Mouse (Mus musculus) ovary, adult 18-20 months (tissue): ENCODE measurements around the gene Olfr1425.
"Not testable (repeated sequence)": the region's sequence is repeated elsewhere in the genome, so short reads cannot be mapped to it uniquely, and the experiment has no call there.

ENCODE experiments used
- DNase-seq: peaks from one replicate; pipeline ENCODE4 v3.0.0; 2022; ENCODE audit warnings: low spot score, mixed read lengths

Olfr1425 gene

GRCm38 (mm10) chr19:12077631-12078030, at the start of gene Olfr1425:
Gene Olfr1425 (minus strand): TSS chr19:12077731.
- DNase-seq = not testable (repeated sequence)

GRCm38 (mm10) chr19:12123103-12123502, 45.6 kb upstream of the Olfr1425 start, which contains the start of gene Olfr76:
Gene Olfr76 (minus strand): TSS chr19:12123203.
- DNase-seq = no peak

GRCm38 (mm10) chr19:12116464-12116863, 38.9 kb upstream of the Olfr1425 start:
- DNase-seq = no peak

DNA sequence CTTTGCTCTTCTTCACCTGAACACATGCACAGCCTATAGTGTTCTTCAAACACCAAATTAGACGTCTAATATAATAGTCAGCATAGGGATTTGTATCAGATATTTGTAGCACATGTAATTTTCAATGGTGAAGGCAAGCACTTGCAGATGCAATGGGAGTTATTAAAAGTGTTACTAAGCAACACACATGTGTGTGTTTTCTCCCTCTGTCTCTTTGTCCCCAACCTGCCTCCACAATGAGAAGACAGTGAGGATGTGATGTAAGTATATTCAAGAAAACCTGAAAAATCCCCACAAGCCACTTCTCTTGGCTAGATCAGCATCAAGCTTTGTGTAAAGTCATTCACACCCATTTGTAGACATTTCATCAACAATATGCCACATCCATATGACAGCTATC, 38.3 kb upstream of the Olfr1425 start, which contains the start of gene Olfr1428:
TSS of gene Olfr1428 (minus strand) at position 101 of the 400 bp plus-strand sequence.
- DNase-seq = no peak

DNA sequence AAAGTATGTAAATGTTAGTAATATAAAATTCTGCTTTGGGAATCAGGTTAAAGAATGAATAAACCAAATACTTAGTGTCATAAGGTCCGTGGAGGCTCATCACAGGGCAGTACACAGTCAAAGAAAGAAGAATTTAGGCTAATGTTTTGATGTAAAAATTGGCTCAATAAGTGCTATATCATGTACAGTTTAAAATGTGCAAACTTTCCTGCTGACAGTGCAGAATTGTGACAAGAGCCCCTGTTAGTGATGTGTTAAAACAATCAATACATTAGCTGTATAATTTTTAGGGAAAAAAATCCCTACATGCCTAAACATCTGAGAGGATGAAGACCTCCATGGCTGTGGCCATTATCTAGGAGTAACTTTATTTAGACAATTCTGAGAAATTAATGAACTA, 36.3 kb upstream of the Olfr1425 start:
- DNase-seq = no peak

DNA sequence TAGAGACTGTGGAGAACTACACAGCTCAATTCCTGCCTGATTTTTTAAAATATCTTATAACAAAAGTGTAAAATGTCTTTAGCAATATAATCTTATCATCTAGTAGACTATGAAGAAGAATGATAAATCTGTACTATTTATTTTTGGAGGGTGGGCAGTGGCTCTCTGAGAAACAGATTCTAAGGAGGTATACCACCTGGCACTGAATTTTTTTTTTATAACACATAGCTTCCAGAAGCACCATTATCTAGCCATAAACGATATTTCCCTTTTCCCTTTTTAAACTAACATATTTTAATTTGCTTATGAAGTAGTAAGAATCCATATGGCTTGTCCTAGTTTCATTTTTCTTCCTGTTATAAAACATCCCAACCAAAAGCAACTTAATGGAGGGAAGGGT, 27.0 kb upstream of the Olfr1425 start:
- DNase-seq = no peak

DNA sequence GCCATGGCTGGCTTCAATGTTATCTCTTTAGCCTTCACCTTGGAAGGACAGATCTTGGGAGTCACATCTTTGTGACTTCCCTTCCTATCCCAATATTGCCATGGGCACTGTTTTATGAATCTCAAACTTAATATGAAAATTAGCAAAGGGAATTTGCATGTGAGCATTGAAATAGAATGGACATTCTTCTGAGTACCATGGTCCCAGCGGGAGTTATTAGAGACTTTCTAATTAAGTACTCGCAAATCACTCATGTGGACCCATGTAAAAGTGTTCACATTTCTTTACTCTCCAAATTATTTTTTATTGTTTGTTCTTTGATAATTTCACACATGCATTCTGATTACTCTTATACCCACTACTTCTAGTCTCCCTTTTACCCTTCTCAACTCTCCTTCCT, 25.7 kb upstream of the Olfr1425 start, which contains the start of gene Olfr1427:
TSS of gene Olfr1427 (minus strand) at position 101 of the 400 bp plus-strand sequence.
- no peak for DNase-seq

DNA sequence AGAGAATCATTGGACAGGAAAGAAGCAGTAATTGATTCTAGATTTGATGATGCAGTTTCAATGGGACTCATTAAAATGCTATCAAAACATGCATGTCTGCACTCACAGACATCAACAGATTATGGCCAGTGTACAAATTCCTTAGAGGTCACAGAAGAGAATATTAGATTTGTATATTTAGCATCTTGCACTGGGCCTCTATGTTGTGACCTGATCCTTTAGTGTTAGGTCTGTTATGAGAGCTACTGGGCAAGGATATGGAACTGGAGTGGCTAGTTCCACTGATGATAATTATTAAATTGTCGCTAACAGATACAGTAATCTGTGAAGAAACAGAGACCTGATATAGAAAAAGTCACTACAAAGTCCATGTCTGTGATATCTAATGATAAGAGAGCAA, 14.4 kb upstream of the Olfr1425 start, which contains the start of gene Olfr1426:
TSS of gene Olfr1426 (minus strand) at position 101 of the 400 bp plus-strand sequence.
- DNase-seq = no peak

DNA sequence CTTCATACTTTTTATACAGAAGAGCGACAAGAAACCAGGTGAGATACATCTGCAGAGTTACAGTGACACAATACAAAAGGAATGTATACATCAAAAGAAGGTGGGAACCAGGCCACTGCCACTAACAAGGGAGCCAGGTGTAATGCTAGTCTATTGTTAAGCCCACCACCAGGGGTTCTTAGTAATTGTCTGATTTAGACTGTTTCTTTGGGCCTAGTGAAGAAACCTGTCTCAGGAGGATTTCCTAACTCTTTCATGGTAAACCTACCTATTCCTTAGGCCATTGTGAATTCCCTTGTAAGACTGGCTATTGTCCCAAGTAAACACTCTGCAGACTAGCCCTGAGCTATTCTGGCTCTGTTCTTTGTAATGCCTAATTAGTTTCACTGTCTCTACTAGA, 8.0 kb downstream of the Olfr1425 start:
- DNase-seq = not testable (repeated sequence)

DNA sequence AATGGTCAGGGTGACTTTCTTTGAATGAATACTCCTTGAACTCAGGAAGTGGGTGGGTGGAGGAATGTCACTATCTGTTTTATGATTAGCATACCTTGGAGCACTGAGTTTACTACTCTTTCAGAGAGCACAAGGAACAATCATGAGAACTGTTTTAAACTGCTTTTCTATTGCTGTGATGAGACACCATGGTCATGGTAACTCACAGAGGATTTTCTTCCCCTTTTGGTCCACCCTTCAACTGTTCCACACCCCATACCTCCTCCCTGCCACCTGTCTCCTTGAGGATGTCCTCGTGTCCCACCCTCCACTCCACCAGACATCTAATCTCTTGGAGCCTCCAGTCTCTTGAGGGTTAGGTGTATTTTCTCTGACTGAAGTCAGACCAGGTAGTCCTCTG, 9.7 kb downstream of the Olfr1425 start:
- not testable (repeated sequence) for DNase-seq

DNA sequence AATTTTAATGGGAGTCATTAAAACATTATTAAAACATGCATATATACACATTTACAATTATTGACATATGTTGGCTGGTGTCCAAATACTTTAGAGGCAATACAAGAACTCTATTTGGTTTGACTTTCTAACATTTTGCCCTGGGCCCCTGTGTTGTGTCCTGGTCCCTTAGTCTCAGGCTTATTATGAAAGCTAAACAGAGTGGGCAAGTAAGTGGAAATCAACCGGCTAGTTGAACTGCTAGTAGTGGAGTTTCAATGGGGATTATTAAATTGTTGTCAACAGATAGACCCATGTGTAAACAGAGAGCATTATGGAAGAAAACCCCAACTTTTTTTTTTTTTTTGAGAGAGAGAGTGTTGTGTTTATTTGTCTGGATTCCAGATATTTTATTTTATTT, 14.9 kb downstream of the Olfr1425 start, which contains the start of gene Olfr1424:
TSS of gene Olfr1424 (minus strand) at position 101 of the 400 bp plus-strand sequence.
- DNase-seq = not testable (repeated sequence)

DNA sequence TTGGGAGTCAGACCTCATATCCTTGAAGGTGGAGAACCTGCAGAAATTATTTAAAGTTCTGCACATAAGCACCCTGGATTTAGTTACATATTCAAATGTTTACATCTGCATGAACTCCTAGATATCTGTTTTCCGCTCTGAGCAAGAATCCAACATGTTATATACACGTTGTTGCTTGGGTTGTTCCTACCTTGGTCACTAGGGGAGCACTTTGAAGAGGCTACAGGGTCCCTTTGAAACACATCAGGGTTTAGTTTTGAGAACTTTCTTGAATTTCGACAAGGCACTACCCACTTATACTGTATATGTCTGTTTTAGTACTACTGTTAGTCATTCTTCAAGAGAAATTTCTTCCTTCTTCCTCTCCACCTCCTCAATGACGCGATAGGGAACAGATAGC, 34.4 kb downstream of the Olfr1425 start:
- no peak for DNase-seq

- no peak for DNase-seq
These were observed 36.3 kb downstream of the Olfr1425 start, which contains the start of gene Olfr1423 for GRCm38 (mm10) chr19:12041217-12041616. Gene Olfr1423 (minus strand): TSS chr19:12041317.

- no peak for DNase-seq
These were observed 39.8 kb downstream of the Olfr1425 start for GRCm38 (mm10) chr19:12037727-12038126.

GRCm38 (mm10) chr19:12026606-12027005, 50.9 kb downstream of the Olfr1425 start:
- DNase-seq = no peak

GRCm38 (mm10) chr19:12025333-12025732, 52.2 kb downstream of the Olfr1425 start:
- no peak for DNase-seq

- no peak for DNase-seq
These were observed 53.4 kb downstream of the Olfr1425 start for GRCm38 (mm10) chr19:12024149-12024548.
